Mouse (Mus musculus) cerebellum, adult 2 months (tissue): ENCODE results near the gene Atp8b3.

Experiments used
- CTCF ChIP-seq: fragments of 200-500 bp; IDR thresholded peaks from 2 replicates; pipeline ENCODE4 v1.5.1; 2011; ENCODE audit warnings: low read depth, mild to moderate bottlenecking, control low read depth, low read length, moderate library complexity, borderline replicate concordance; ENCODE audit not compliant: insufficient read depth
- POLR2A ChIP-seq: fragments of 200-500 bp; IDR thresholded peaks from 2 replicates; pipeline ENCODE4 v1.6.1; 2011; ENCODE audit warnings: low read length, control low read depth, borderline replicate concordance; ENCODE audit not compliant: insufficient read depth

GRCm38 (mm10) chr10:80570419-80570818, 31.5 kb upstream of the Atp8b3 start:
- TF ChIP-seq CTCF (no peak), POLR2A (no peak)
